Mouse (Mus musculus) left cerebral cortex, postnatal 36 days (tissue): ENCODE measurements around the gene Ppl. TPM values are rescaled to one million over a fixed set of nuclear protein-coding genes. Genes with fewer than 3 reads are reported as not detected.

Source experiments
- DNase-seq, 2 experiments: peaks; one replicate each; pipeline ENCODE4 v3.0.0; 2021 to 2022; ENCODE audit warnings: low spot score in 2 of 2, mixed read lengths in 1 of 2
- intact Hi-C: fragments of 180-260 bp; cut with DNase I; formaldehyde crosslinking; loops from one replicate; pipeline ENCODE4 v1.15.1; 2025
- total RNA-seq, 2 experiments: library from RNA; stranded (reverse); gene quantifications; 2 replicates each; pipeline ENCODE4 v1.2.3; 2021

Gene Ppl
- total RNA-seq = under 1 TPM; 0.44 to 0.66 TPM

DNA sequence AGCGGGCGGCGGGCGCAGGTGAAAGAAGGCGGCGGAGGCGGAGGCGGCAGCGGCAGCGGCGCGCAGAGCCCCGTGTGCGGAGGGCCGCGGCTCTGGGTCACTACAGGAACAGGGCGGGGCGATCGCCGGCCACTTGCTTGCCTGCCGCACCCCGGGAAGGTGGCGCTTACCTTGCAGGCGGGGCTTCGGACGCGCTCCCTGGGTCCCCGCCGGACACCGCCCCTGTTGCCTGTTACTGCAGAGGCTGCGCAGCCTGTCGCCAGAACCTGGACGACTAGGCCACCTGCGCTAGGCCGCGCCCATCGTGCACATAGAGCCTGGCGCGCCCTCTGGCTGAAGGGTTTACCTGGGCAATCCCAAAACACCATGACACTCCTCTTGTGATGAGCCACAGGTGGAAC lies at the start of gene Ppl:
TSS of gene Ppl (minus strand) at position 21 of the 401 bp plus-strand sequence.
- intact Hi-C loops = no loop called here
- no peak for DNase-seq

DNA sequence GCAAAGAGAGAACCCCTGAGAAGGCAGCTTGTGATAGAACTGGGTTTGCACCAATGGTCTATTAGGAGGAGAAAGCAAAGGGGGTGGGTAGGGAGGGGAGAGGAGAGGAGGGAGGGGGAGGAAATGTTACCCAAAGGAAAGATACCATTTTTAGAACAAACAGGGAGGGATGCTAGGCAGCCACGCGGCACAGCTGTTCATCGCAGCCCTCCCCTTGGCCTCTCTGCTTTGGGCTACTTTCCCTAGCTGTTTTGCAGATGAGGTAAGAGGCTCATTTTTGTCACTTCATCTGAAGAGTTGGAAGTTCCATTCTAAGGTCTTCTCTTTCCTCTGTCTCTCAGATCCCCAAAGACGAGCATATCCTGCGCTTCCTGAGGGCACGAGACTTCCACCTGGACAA lies 40.4 kb upstream of the Ppl start:
- intact Hi-C loops = no loop called here

DNA sequence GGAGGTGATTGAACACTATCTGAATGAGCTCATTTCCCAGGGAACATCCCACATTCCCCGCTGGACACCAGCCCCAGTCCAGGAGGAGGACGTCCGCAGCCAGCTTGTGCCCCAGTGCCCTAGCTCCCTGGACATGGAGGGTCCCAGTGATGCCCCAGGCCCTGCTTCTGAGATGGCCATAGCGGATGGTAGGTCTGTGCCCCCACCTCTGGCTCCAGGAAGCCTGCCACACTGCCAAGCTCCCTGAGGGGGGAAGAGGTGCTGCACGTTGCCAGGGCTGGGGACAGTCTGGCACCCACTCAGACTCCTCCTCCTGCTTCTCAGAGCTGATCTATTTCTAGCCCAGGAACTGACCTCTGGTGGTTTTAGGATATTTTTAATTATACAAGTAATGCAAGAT lies 36.6 kb upstream of the Ppl start:
- no peak for DNase-seq
- intact Hi-C loops = no loop called here

More for the DNA sequence above, 40.4 kb upstream of the Ppl start:
- no peak for DNase-seq

DNA sequence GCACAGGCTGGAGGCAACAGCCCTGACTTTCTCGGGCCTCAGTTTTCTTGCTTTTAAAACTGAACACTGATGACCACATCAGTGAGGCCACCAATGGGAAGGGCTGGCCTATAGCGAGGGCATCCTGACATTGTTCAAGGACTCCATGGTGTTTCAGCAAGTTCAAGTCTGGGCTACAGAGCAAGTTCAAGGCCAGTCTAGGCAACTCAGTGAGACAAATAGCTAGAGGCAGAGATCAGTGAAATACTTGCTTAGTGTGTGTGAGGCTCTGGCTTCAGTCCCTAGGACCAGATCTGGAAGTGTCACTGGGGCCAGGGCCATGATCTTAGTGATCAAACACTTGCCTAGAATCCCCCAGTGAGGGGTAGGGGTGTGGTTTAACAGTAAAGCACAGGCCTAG lies 35.8 kb upstream of the Ppl start:
- no peak for DNase-seq
- intact Hi-C loops = no loop called here

DNA sequence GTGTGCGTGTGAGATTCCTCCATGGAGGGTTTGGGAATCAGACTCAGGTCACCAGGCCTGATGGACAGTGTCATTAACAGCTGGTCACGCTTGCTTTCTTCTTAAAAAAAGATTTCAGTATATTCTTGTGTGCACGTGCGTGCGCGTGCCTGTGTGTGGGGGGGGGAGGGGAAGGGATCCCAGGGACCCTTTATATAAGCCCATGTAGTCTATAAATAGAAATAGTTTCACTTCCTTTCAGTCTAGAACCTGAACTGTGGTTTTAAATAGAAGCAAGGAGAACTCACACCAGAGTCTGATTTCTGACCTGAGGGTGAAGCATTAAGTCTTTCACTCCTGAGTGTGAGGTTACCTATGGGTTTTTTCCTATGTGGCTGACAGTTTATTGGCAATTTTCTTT lies 32.1 kb upstream of the Ppl start:
- no peak for DNase-seq
- intact Hi-C loops = no loop called here

DNA sequence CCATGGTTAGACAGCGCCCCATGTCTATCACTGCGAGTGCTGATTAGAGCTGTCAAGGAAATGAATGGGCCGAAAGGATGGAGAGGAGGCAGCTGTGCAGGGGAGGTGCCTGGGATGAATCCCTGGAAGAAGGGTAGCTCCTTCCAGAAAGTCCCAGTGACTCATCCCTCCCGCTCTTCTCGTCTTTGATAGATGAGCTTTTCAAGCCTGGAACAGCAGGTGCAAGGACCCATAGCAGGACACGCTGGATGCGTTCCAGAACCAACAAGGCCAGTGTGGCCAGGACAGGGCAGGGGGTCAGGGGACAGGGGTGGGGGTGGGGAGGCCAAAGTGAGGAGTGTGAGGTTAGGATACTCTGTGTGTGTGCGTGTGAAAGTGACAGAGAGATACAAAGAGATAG lies 27.0 kb upstream of the Ppl start:
- intact Hi-C loops = no loop called here
- no peak for DNase-seq

DNA sequence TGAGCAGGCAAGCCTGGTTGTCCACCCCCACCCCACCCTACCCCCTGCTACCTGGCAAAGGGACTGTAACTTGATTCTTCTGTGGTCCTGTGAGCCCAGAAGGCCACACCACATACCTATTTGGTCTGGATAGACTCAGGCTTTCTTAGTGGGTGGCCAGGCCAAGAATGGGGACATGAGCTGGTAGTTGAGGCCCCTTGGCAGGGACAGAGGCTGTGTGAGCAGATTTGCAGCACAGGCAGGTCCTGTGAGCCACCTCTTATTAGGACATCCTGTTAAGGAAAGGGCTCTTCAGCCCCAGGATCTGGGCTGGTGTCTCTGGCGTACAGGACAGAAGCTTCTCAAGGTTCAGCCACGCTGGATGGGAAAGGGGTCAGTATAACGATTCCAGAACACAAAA lies 24.9 kb upstream of the Ppl start:
- intact Hi-C loops = no loop called here
- no peak for DNase-seq

DNA sequence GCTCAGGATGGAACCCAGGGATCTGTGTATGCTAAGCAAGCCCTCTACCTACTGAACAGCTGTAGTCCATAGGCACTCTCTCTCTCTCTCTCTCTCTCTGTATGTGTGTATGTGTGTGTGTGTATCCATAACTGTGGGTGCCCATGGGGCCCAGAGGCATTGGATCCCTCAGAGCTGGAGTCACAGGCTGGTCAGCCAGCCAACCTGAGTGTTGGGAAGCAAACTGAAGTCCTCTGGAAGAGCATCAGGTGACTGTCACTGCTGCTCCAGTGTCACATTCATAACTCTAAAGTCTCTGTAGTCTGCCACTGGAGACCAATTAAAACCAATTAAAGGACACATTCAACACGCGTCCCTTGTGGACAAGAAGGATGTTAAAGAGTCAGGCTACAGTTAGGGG lies 24.3 kb upstream of the Ppl start:
- no peak for DNase-seq
- intact Hi-C loops = no loop called here

DNA sequence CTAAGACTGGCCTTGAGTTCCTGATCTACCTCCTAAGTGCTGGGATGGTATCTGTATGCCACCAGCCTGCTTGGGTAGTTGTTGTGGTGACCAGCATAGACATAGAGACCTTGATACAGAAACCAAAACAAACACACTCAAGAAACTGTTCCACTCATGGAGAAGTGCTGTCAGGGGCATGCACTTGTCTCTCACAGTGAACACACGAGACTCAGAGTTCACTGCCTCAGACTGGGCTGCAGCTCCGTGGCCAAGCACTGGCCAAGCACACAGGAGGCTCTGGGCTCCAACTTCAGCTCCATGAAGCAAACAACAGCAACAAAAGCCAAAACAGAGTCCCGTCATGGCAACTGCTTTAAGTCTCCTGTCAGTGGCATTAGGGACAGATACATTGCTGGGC lies 22.8 kb upstream of the Ppl start:
- intact Hi-C loops = no loop called here
- DNase-seq = no peak

DNA sequence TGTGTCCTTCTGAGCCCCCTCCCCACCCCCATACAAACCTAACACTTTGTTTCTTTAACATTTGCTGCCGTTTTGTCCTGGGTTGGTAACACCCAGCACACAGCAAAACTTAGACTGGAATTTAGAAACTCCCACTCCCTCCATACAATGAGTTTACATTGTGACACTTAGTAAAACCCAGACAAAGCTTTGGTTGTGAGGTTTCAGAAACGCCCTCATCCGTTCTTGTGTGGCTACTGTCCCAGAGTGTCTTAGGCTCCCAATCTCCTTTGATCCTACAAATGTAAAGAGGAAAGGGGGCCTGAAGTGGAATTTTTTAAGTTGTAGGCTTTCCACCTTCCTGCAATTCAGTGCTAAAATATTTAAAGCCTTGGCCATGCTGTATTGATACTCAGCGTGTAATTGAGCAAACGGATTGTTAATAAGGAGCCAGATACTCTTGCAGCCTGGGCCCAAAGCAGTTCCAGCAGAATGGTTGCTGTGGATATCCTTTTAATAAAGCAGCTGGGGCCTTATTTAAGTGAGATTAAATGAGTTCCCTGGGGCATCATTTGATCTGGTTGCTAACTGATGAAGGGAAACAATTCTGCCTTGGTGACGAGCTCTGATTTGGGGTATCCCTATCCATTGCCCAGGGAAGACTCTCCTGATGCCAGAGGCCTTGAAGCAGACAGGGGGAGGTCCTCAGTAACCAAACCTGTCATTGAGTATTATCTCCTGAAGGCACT lies 21.2 kb upstream of the Ppl start:
- intact Hi-C loops = no loop called here
- DNase-seq = no peak

DNA sequence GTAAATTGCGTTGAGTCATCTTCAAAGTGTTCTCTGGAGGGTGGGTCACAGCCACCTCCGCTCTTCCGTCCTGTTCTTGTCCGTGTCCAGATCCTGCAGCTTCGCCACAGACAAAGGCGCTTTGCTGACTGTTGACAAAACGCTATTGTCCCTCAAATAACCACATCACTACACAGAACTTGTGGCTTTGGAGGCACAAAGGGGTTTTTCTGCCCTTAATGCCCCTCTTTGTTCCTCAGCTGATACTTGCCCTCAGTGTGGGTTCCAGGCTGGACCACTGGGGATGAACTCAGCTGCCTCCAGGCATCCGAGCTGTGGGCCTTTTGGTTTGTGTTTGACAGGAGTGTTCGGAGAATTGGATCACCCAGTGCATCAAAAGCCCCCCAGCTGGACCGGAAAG lies 18.3 kb upstream of the Ppl start:
- DNase-seq = no peak
- intact Hi-C loops = no loop called here

DNA sequence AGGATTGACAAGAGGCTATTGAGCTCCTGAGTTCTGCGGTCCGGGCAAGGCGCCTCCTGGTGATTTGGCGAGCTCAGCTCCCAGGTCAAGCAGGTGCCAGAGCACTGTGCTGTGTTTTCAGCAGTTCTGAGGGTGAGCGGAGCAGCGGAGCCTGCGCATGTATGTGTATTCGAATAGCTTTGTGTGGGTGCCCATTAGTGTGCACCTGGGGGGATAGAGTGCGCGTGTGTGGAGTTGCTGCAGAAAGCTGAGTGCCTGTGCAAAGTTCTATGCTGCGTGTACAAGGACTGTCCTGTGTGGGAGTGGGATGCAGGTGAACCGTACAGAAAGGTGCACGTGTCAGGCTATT lies 14.8 kb upstream of the Ppl start, which contains the start of gene Sec14l5:
TSS of gene Sec14l5 (plus strand) at position 73 of the 349 bp plus-strand sequence.
- DNase-seq = no peak
- intact Hi-C loops = loop anchor here (2.0 to 5.0 kb wide), 2 partner anchors 95 to 166 kb away; partner anchors contain the start of gene Ubn1

DNA sequence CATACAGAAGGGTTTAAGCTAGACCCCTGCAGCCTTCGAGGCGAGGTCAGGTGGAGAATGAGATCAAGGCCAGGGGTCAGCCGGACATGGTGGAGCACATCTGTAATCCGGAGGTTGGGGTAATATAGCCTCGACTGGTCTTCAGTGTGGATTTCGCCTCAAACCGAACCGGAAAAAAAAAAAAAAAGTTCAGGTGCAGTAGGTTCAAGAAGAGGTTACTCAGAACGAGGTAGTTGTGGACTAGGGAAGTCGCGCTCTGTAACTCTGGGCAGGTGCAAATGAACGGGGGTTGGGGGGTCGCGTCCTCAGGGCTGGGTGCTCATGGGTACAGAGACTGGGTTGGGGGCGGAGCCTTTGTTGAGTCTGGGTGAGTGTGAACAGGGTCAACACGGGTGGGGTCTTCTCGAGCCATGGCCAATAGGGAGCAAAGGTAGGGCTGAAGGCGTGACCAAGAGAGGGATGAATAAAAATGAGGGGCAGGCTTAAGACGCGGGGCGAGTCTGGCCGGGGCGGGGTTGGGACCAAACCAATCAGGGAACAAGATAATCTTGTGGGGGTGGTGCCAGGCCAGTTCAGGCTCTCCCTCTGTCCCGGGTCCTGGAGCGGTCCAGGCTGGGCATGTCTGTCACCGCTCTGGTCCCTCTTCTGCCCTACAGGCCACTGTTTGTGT lies 14.3 kb upstream of the Ppl start:
- intact Hi-C loops = loop anchor here (2.0 to 5.0 kb wide), 2 partner anchors 94 to 166 kb away; partner anchors contain the start of gene Ubn1
- DNase-seq = peak in 1 of 2 experiments; percentile 39

DNA sequence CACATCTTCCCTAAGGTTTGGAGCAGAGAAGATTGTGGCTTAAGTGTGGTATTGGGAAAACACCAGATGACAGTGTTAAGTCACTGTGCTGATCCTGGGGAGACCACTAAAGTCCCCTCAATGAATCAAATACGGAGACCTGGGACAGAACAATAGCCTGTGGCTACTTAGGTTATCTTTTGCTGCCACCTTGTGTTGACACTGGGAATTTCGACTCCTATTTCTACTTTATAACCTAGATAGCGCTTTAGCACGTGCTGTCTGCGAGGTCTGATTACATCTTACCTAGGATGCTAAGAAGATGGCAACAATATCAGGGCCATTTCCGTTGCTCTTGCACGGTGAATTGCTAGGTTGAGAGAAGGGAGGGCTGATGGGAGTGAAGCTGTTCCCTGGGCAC lies 13.3 kb upstream of the Ppl start:
- intact Hi-C loops = loop anchor here (5.0 kb wide), 1 partner anchor 93 kb away; the partner anchor contains the start of gene Ubn1
- peak; percentile 31 to 61 for DNase-seq

DNA sequence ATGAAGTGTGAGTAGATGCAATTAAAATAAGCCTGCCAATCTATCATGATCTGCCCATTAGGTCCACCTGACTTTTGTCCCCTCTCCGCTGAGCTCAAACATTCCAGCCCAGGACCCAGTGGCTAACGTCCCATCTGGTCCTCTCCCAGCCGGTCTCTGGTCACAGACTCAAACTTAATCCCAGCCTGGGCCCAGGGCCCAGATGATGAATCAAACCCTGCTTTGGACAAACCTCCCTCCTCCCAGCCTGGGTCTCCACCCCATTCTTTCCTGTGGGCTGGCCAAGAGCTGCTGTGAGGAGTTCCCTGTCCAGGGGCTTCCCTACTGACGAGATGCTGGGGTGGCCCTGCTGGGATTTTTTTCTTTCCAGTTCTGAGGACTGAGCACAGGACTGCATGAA lies 7.5 kb upstream of the Ppl start:
- DNase-seq = no peak
- intact Hi-C loops = no loop called here

DNA sequence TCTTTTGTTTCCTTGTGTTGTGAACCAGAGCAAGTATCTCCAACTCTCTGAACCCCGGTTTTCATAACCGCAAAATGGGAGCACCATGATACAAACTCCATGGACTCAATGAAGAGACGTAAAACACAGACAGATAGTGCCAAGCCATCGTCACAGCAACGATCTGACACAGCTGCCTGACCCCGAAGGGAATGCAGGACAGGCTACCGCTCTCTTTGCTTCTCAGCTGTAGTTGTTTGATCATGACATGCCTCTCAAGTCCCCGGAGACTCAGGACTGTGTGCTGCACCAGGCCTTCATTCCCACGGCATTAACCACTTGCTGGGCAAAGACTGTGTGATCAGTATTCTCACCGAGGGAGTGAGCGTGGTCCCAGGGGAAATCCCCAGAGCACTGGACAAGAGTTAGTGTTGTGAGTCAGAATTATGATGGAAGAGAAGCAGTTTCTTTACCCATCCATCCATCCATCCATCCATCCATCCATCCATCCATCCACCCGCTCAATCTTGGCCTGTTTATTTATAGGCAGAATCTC lies 4.9 kb upstream of the Ppl start:
- intact Hi-C loops = no loop called here
- DNase-seq = no peak

DNA sequence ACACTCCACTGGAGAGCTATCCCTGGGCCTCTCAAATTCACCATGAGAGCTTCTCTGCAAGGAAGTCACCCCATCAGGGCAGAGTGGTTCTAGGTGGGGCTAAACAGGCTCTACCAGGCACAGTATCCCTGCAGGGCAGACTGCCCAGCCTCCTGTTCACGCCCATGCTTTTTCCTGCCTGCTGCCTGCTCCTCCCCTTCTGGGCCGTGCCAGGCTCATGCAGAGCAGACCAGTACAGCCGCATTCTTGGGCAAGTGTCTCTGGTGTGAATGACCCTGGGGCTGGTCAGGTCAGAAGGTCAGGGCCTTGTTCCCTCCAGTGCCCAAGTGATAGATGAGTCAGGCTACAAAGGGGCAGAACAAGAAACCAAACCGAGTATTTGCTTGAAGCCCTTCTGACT lies 4.3 kb upstream of the Ppl start:
- DNase-seq = no peak
- intact Hi-C loops = no loop called here

DNA sequence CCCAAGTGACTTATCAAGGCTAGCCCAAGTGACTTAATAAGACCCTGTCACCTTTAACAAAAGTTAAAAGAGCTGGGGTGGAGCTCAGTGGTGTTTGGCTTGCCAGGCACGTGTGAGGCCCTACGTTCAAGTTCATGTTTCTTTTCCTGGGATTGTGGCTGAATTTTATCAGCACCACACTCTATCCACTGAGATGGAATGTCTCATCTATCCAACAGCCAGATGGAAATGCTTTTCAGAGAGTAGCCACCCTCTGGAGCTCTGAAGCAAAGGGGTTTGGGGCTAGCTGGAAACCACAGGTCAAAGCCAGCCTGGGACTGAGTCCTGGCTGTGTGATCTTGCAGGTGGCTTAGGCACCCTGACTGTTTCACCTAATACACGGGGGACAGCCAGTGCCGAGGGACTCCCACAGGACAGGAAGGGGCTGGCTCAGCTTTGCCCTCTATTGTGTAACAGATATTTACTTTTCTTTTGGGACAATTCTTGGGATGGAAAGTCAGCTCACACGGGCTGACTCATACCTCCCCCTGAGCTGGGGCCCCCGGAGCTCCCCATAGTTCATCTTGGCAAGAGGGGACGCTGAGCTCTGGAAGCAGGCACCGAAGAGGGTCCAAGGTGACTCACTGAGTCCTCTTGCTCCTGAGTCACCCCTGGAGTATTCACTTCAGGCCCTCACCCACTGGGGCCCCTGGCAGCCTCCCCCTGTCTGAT lies 3.5 kb upstream of the Ppl start:
- DNase-seq = no peak
- intact Hi-C loops = no loop called here

DNA sequence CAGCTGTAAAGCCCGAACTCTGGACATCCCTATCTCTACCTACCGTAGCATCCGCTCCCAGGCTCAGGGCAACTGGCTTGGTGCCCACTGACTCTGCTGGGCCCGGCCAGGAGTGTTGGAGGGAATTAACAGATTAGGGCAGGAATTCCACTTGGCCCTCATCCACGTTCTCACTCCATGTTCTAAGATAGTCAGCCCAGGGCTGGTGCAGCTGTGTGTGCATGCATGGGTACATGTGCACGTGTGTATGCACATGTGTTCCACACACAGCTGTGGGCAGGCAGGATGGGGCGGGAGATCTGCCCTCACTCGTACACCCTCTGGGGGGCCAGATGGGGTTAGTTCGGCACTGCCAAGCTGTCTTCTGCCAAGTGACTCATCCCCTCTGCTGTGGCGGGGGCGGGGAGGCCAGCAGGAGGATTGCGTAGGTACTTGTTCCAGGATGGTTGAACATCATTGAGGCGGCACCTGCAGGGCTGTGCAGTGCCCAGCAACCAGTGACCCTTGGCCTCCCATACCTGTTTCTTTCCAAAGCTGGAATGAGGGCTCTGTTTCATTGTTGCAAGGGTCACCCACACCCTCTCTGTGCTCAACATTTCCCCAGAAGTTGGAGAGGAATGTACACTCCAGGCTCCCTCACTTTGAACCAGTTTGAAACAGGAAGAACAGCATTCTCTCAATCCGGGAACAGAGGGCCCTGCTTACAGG lies 2.6 kb upstream of the Ppl start:
- intact Hi-C loops = no loop called here

More for the DNA sequence above, 2.6 kb upstream of the Ppl start:
- DNase-seq = peak; percentile 53 to 63
